Mouse (Mus musculus): ENCODE data around the gene Col5a1.

GRCm38 (mm10) chr2:28067175-28067574 lies 180.9 kb downstream of the Col5a1 start:
- TF ChIP-seq CTCF (IDR thresholded peaks at IDR 0.05) (no peak), EP300 (IDR thresholded peaks at IDR 0.05) (no peak)

Measured in lung, postnatal 0 days (tissue).